Mouse (Mus musculus) heart, embryonic 13.5 days (tissue): ENCODE data around the gene Kcnrg. TPM values are rescaled to one million over a fixed set of nuclear protein-coding genes. Genes with fewer than 3 reads are reported as not detected.

Experiments
- ATAC-seq: fragments of 200-750 bp; cut with Nextera tagmentation; 2 replicates; pipeline ENCODE4 v1.8.0; 2017; ENCODE audit warnings: moderate TSS enrichment; ENCODE audit not compliant: insufficient number of reproducible peaks, low FRiP score, low TSS enrichment; ENCODE audit errors: extremely low read depth
- H3K27ac ChIP-seq: fragments of 300-500 bp; sonication (generic); replicated peaks from 2 replicates; pipeline ENCODE4 v1.5.1; 2015; ENCODE audit warnings: moderate library complexity, mild to moderate bottlenecking, inconsistent platforms
- H3K27me3 ChIP-seq: fragments of 300-500 bp; sonication (generic); replicated peaks from 2 replicates; pipeline ENCODE4 v1.6.1; 2015; ENCODE audit warnings: mild to moderate bottlenecking, inconsistent platforms
- H3K36me3 ChIP-seq: fragments of 300-500 bp; sonication (generic); 2 replicates; pipeline ENCODE4 v1.6.1; 2015; ENCODE audit warnings: mild to moderate bottlenecking, inconsistent platforms
- H3K4me1 ChIP-seq: fragments of 300-500 bp; sonication (generic); 2 replicates; pipeline ENCODE4 v1.6.1; 2015; ENCODE audit warnings: inconsistent platforms
- H3K4me2 ChIP-seq: fragments of 300-500 bp; sonication (generic); 2 replicates; pipeline ENCODE4 v1.6.1; 2015; ENCODE audit warnings: inconsistent platforms, mild to moderate bottlenecking, moderate library complexity
- H3K4me3 ChIP-seq: fragments of 300-500 bp; sonication (generic); 2 replicates; pipeline ENCODE4 v1.5.1; 2015; ENCODE audit warnings: moderate library complexity, mild to moderate bottlenecking, inconsistent platforms
- H3K9ac ChIP-seq: fragments of 300-500 bp; sonication (generic); 2 replicates; pipeline ENCODE4 v1.6.1; 2015; ENCODE audit warnings: inconsistent platforms, mild to moderate bottlenecking, moderate library complexity
- H3K9me3 ChIP-seq: fragments of 300-500 bp; sonication (generic); 2 replicates; pipeline ENCODE4 v1.6.1; 2016; ENCODE audit warnings: inconsistent platforms
- WGBS: fragments of 180-500 bp; shearing (Covaris S2); methylation state at CpG from one replicate; pipeline ENCODE4 v1.1.7; 2015; ENCODE audit warnings: mixed read lengths; 5-methylcytosine and 5-hydroxymethylcytosine counted together
- polyA plus RNA-seq: library from polyadenylated mRNA; unstranded; fragments of >200 nt; fragmentation: Nextera tagmentation; extraction: Ambion mirVana; gene quantifications from 2 replicates; pipeline ENCODE4 v1.2.1, GENCODE M21; 2015

The Kcnrg gene
- polyA plus RNA-seq, 1 experiment from 2014 or later = 0.32 TPM

- Histone ChIP-seq H3K4me3 (peak overlapping the region; percentile 25; the same call in 1 of the 2 replicates), H3K36me3 (no peaks in the 10 kb centered on the region), H3K27ac (no peak overlapping the region), H3K4me2 (peak overlapping the region; percentile 51), H3K9me3 (no peaks in the 10 kb centered on the region), H3K9ac (no peak overlapping the region; the same call in 1 of the 2 replicates), H3K4me1 (peaks cover 15% of the 10 kb centered on the region), H3K27me3 (no peaks in the 10 kb centered on the region)
- ATAC-seq = no peak
- WGBS = 27% methylated on average over 1 of the region's 1 CpGs
Measured at GRCm38 (mm10) chr14:61645547-61645946, 38.3 kb downstream of the Kcnrg start.

- Histone ChIP-seq H3K27me3 (no peaks in the 10 kb centered on the region), H3K27ac (peak overlapping the region; percentile 98), H3K4me3 (peak overlapping the region; percentile 98), H3K9ac (peak overlapping the region; percentile 99), H3K4me2 (peak overlapping the region; percentile 90), H3K36me3 (no peaks in the 10 kb centered on the region), H3K9me3 (no peaks in the 10 kb centered on the region), H3K4me1 (peaks cover 23% of the 10 kb centered on the region)
- under 1% methylated on average over 24 of the region's 24 CpGs for WGBS
- no peak for ATAC-seq
Measured at GRCm38 (mm10) chr14:61647182-61647880, 40.1 kb downstream of the Kcnrg start.

GRCm38 (mm10) chr14:61647881-61648684 lies 40.8 kb downstream of the Kcnrg start:
- Histone ChIP-seq H3K9ac (peak overlapping the region; percentile 99), H3K4me2 (peak overlapping the region; percentile 90)
- under 1% methylated on average over 86 of the region's 95 CpGs for WGBS

GRCm38 (mm10) chr14:61648685-61649504 lies 41.6 kb downstream of the Kcnrg start:
- Histone ChIP-seq H3K4me2 (peak overlapping the region; percentile 90), H3K9ac (peak overlapping the region; percentile 99), H3K4me3 (peak overlapping the region; percentile 98), H3K27me3 (no peaks in the 10 kb centered on the region), H3K27ac (peak overlapping the region; percentile 98), H3K4me1 (peaks cover 23% of the 10 kb centered on the region), H3K9me3 (no peaks in the 10 kb centered on the region), H3K36me3 (no peaks in the 10 kb centered on the region)
- ATAC-seq = peak; percentile 80
- WGBS = 2% methylated on average over 62 of the region's 62 CpGs

More at GRCm38 (mm10) chr14:61647881-61648684, 40.8 kb downstream of the Kcnrg start:
- peaks cover 23% of the 10 kb centered on the region for H3K4me1 ChIP-seq
- peak overlapping the region; percentile 98 for H3K4me3 ChIP-seq
- H3K36me3 ChIP-seq = no peaks in the 10 kb centered on the region
- H3K27ac ChIP-seq = peak overlapping the region; percentile 98
- H3K9me3 ChIP-seq = no peaks in the 10 kb centered on the region
- no peaks in the 10 kb centered on the region for H3K27me3 ChIP-seq
- peak; percentile 68 for ATAC-seq

GRCm38 (mm10) chr14:61650291-61650960 lies 43.2 kb downstream of the Kcnrg start:
- Histone ChIP-seq H3K4me3 (0 out of 2 replicates have a peak overlapping the region, but pooled peaks have one; percentile 98), H3K4me2 (peak overlapping the region; percentile 90), H3K4me1 (peaks cover 28% of the 10 kb centered on the region), H3K36me3 (no peaks in the 10 kb centered on the region), H3K9me3 (no peaks in the 10 kb centered on the region), H3K9ac (no peak overlapping the region), H3K27ac (0 out of 2 replicates have a peak overlapping the region, but pooled peaks have one; percentile 33), H3K27me3 (no peaks in the 10 kb centered on the region)
- ATAC-seq = no peak
- 35% methylated on average over 9 of the region's 9 CpGs for WGBS

GRCm38 (mm10) chr14:61656469-61656868 lies 49.2 kb downstream of the Kcnrg start:
- 23% methylated on average over 2 of the region's 2 CpGs for WGBS
- no peak overlapping the region for H3K27ac ChIP-seq
- H3K36me3 ChIP-seq = 0 out of 2 replicates have a peak, but pooled peaks cover 5% of the 10 kb centered on the region
- H3K9me3 ChIP-seq = no peaks in the 10 kb centered on the region
- H3K4me3 ChIP-seq = no peak overlapping the region
- H3K27me3 ChIP-seq = no peaks in the 10 kb centered on the region
- no peak overlapping the region for H3K4me2 ChIP-seq
- peaks cover 15% of the 10 kb centered on the region for H3K4me1 ChIP-seq
- no peak overlapping the region for H3K9ac ChIP-seq
- ATAC-seq = no peak

GRCm38 (mm10) chr14:61661496-61661895 lies 54.2 kb downstream of the Kcnrg start:
- Histone ChIP-seq H3K9me3 (no peaks in the 10 kb centered on the region), H3K4me3 (no peak overlapping the region), H3K27ac (no peak overlapping the region), H3K4me1 (peaks cover 8% of the 10 kb centered on the region), H3K36me3 (peaks cover 2% of the 10 kb centered on the region; the same call in 1 of the 2 replicates), H3K4me2 (no peak overlapping the region), H3K27me3 (no peaks in the 10 kb centered on the region), H3K9ac (no peak overlapping the region)
- WGBS = 80% methylated on average over 1 of the region's 1 CpGs
- no peak for ATAC-seq

- 87% methylated on average over 8 of the region's 8 CpGs for WGBS
- Histone ChIP-seq H3K4me2 (no peak overlapping the region), H3K9ac (no peak overlapping the region), H3K4me3 (no peak overlapping the region), H3K9me3 (no peaks in the 10 kb centered on the region), H3K27ac (no peak overlapping the region), H3K36me3 (peaks cover 2% of the 10 kb centered on the region; the same call in 1 of the 2 replicates), H3K4me1 (peaks cover 3% of the 10 kb centered on the region; the same call in 1 of the 2 replicates), H3K27me3 (no peaks in the 10 kb centered on the region)
- ATAC-seq = no peak
Measured at GRCm38 (mm10) chr14:61662307-61662706, 55.0 kb downstream of the Kcnrg start.
